Mouse (Mus musculus): ENCODE data around the gene AK157302.
"Not testable (repeated sequence)": the region's sequence is repeated elsewhere in the genome, so short reads cannot be mapped to it uniquely, and the experiment has no call there.

Gene AK157302

GRCm38 (mm10) chr13:21495080-21495479, at the start of gene AK157302:
AK157302 (plus strand) TSS chr13:21495223.
- peak; percentile 16 to 42 for DNase-seq

- DNase-seq: no peak
Observed at GRCm38 (mm10) chr13:21446796-21447195, 48.2 kb upstream of the AK157302 start.

GRCm38 (mm10) chr13:21447856-21448614, 47.0 kb upstream of the AK157302 start:
- DNase-seq: peak; percentile 3 to 41

- DNase-seq: no peak
Observed at GRCm38 (mm10) chr13:21453042-21453441, 42.0 kb upstream of the AK157302 start.

GRCm38 (mm10) chr13:21453449-21453848, 41.6 kb upstream of the AK157302 start, which contains the start of gene Zscan26:
Zscan26 (minus strand) TSS chr13:21453730.
- DNase-seq: peak; percentile 85 to 91

GRCm38 (mm10) chr13:21454133-21454532, 40.9 kb upstream of the AK157302 start:
- DNase-seq: no peak

- DNase-seq: peak; percentile 21 to 40
Observed at GRCm38 (mm10) chr13:21456347-21456746, 38.7 kb upstream of the AK157302 start.

- DNase-seq: not testable (repeated sequence)
Observed at GRCm38 (mm10) chr13:21462516-21462915, 32.5 kb upstream of the AK157302 start.

GRCm38 (mm10) chr13:21467336-21467735, 27.7 kb upstream of the AK157302 start:
- DNase-seq: no peak

- DNase-seq: peak; percentile 86 to 91
Observed at GRCm38 (mm10) chr13:21468061-21469019, 26.7 kb upstream of the AK157302 start, which contains the start of gene Nkapl. Nkapl (minus strand) TSS chr13:21468509.

- no peak for DNase-seq
Observed at GRCm38 (mm10) chr13:21469097-21469496, 25.9 kb upstream of the AK157302 start.

GRCm38 (mm10) chr13:21472427-21472826, 22.6 kb upstream of the AK157302 start:
- DNase-seq: no peak

- DNase-seq: peak; percentile 67 to 74
Observed at GRCm38 (mm10) chr13:21478759-21479670, 16.0 kb upstream of the AK157302 start, which contains the start of the genes Zkscan4 and Gm10065. Zkscan4 (plus strand) TSS chr13:21478907. Gm10065 (minus strand) TSS chr13:21479441.

GRCm38 (mm10) chr13:21486881-21487280, 8.1 kb upstream of the AK157302 start:
- no peak for DNase-seq

- no peak for DNase-seq
Observed at GRCm38 (mm10) chr13:21492847-21493246, 2.2 kb upstream of the AK157302 start.

- DNase-seq: not testable (repeated sequence)
Observed at GRCm38 (mm10) chr13:21501182-21501581, 6.2 kb downstream of the AK157302 start, which contains the start of gene Gm11273. Gm11273 (minus strand) TSS chr13:21501418.

GRCm38 (mm10) chr13:21502296-21502695, 7.3 kb downstream of the AK157302 start:
- DNase-seq: no peak

- peak; percentile 83 to 93 for DNase-seq
Observed at GRCm38 (mm10) chr13:21506221-21506649, 11.2 kb downstream of the AK157302 start.

- no peak for DNase-seq
Observed at GRCm38 (mm10) chr13:21530136-21530535, 35.1 kb downstream of the AK157302 start.

- peak; percentile 89 to 93 for DNase-seq
Observed at GRCm38 (mm10) chr13:21530781-21531201, 35.8 kb downstream of the AK157302 start, which contains the start of gene Zkscan8. Zkscan8 (minus strand) TSS chr13:21531120.

GRCm38 (mm10) chr13:21542708-21543107, 47.7 kb downstream of the AK157302 start, which contains the start of gene Olfr1366:
Olfr1366 (minus strand) TSS chr13:21542808.
- DNase-seq: no peak

Measured in kidney, postnatal 25 days (tissue).